15 mouse cellular contexts compared by ENCODE assay signal in the genomic region with DNA sequence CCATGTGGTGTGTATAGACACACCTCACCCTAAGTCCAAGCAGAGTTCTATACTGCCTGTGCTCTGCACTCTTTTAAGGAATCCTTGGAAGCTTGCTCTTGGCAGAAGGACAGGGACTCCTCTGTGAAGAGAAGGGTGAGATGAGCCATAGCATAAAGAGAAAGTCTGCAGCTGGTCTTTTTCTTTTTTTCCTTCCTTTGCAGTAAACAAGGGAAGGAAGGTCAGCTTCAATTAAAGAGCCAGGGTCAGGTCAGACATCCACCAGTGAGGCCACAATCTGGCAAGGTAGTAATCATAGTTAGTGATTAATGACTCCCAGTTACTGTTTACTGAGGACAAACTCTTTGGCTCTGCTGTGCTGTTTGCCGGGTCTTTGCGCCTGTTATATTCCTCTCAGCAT.
DNase-seq lines count a peak whose midpoint lies in the region; ATAC-seq lines count a peak whose summit lies in the region.
"Had no signal": no experiment of that assay in that cellular context is flagged by ENCODE, and none has a peak within 500 bp of the region (broad histone marks: within the 10 kb centered on the region; RNA-seq: fewer than 3 reads in every experiment).

No protein-coding gene starts in this region.

- 0 out of 2 replicates have a peak, but pooled peaks cover 5% of the 10 kb centered on the region for H3K4me1 ChIP-seq in lung, embryonic 15.5 days
- no peaks in the 10 kb centered on the region for H3K4me1 ChIP-seq in heart, embryonic 10.5 days
- H3K4me1 ChIP-seq: heart, embryonic 12.5 days; hindbrain, embryonic 12.5 days; megakaryocyte, embryonic 14.5 days; neural tube, embryonic 15.5 days had no signal

- H3K36me3 ChIP-seq in lung, embryonic 15.5 days = no peaks in the 10 kb centered on the region
- no peaks in the 10 kb centered on the region for H3K36me3 ChIP-seq in heart, embryonic 10.5 days
- H3K36me3 ChIP-seq: heart, embryonic 12.5 days; hindbrain, embryonic 12.5 days; neural tube, embryonic 15.5 days had no signal

- 1% methylated on average over 2 of the region's 2 CpGs for WGBS in lung, embryonic 15.5 days
- WGBS in heart, embryonic 10.5 days = 62% methylated on average over 2 of the region's 2 CpGs

- H3K27me3 ChIP-seq in lung, embryonic 15.5 days = no peaks in the 10 kb centered on the region
- H3K27me3 ChIP-seq in heart, embryonic 10.5 days (ENCODE audit: insufficient read depth, poor library complexity, severe bottlenecking) = no peaks in the 10 kb centered on the region
- H3K27me3 ChIP-seq: heart, embryonic 12.5 days; hindbrain, embryonic 12.5 days; megakaryocyte, embryonic 14.5 days; neural tube, embryonic 15.5 days had no signal

- ATAC-seq in lung, embryonic 15.5 days (ENCODE audit: borderline replicate concordance, extremely low read depth, low FRiP score, low TSS enrichment) = peak; percentile 88; the same call in 1 of the 2 replicates
- ATAC-seq: forebrain, postnatal 0 days had no signal

- H3K4me2 ChIP-seq in lung, embryonic 15.5 days = no peak overlapping the region
- H3K4me2 ChIP-seq: heart, embryonic 12.5 days; hindbrain, embryonic 12.5 days; neural tube, embryonic 15.5 days had no signal

- no peak overlapping the region for H3K27ac ChIP-seq in lung, embryonic 15.5 days
- H3K27ac ChIP-seq in heart, embryonic 10.5 days = no peak overlapping the region
- H3K27ac ChIP-seq: hindbrain, embryonic 12.5 days; layer of hippocampus, adult 2 months; neural tube, embryonic 15.5 days had no signal

- H3K4me3 ChIP-seq in lung, embryonic 15.5 days = no peak overlapping the region
- no peak overlapping the region for H3K4me3 ChIP-seq in heart, embryonic 10.5 days
- H3K4me3 ChIP-seq: heart, embryonic 12.5 days; hindbrain, embryonic 12.5 days; layer of hippocampus, adult 2 months; megakaryocyte, embryonic 14.5 days; neural tube, embryonic 15.5 days had no signal

- H3K9me3 ChIP-seq in lung, embryonic 15.5 days = no peaks in the 10 kb centered on the region
- H3K9me3 ChIP-seq in heart, embryonic 10.5 days = no peaks in the 10 kb centered on the region
- H3K9me3 ChIP-seq: heart, embryonic 12.5 days; hindbrain, embryonic 12.5 days; megakaryocyte, embryonic 14.5 days; neural tube, embryonic 15.5 days had no signal

- peak; percentile 1 for DNase-seq in adrenal gland, postnatal 10 days
- no peak for DNase-seq in adrenal gland, postnatal 4 days (ENCODE audit: low spot score in 2 of 2)
- DNase-seq in lung, postnatal 14 days = no peak
- peak; percentile 88 for DNase-seq in kidney, adult 9 months
- peak; percentile 2 for DNase-seq in lung, postnatal 25 days (ENCODE audit: low spot score)
- DNase-seq in cerebellum, adult 8-10 months = no peak
- no peak for DNase-seq in heart, embryonic 10.5 days (ENCODE audit: low spot score)
- DNase-seq: forebrain, postnatal 0 days; gastrocnemius, postnatal 25 days had no signal

- no peak overlapping the region for H3K9ac ChIP-seq in lung, embryonic 15.5 days
- H3K9ac ChIP-seq: forebrain, postnatal 0 days; heart, embryonic 12.5 days; hindbrain, embryonic 12.5 days; neural tube, embryonic 15.5 days had no signal

Comparison
In these comparisons a context has a peak if more than half of its experiments do, and no peak if none do; other contexts are left out.
1. DNase-seq: peak in adrenal gland, postnatal 10 days (single experiment), kidney, adult 9 months (single experiment) and lung, postnatal 25 days (single experiment); none in adrenal gland, postnatal 4 days (0 of 2), lung, postnatal 14 days (single experiment), cerebellum, adult 8-10 months (single experiment) and heart, embryonic 10.5 days (single experiment).